Mouse (Mus musculus) bone marrow, adult 2 months (tissue): ENCODE data around the gene Rad51b.

Experiments
- CTCF ChIP-seq: fragments of 200-500 bp; IDR thresholded peaks from 2 replicates; pipeline ENCODE4 v1.5.1; 2011; ENCODE audit warnings: low read length, control low read depth; ENCODE audit not compliant: control insufficient read depth, insufficient read depth
- POLR2A ChIP-seq: fragments of 200-500 bp; IDR thresholded peaks from 2 replicates; pipeline ENCODE4 v1.6.1; 2011; ENCODE audit warnings: low read depth, mild to moderate bottlenecking, control low read depth, low read length, borderline replicate concordance; ENCODE audit not compliant: control insufficient read depth

DNA sequence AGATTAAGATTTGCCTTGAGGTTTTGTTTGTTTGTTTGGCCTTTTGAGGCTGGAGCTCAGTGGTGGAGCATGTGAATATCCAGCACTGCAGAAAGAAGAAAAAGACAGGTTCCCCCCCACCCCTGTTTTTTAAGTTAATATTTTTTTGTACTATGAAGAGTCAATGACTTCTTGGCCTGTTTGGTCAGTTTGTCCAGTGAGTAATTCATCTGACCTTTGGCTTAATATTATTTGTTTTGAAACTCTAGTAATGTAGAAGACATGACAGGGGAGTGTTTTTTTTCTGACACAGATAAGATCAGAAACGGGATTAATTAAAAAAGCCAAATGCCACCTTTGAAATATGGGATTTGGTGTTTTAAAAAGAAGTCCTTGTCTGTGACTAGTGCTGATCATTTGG is 107.4 kb downstream of the Rad51b start:
- TF ChIP-seq CTCF, result no peak
- TF ChIP-seq POLR2A, result no peak
